Mouse (Mus musculus) heart, adult 18-20 months (tissue): ENCODE results near the gene Fbxw4. TPM values are rescaled to one million over a fixed set of nuclear protein-coding genes. Genes with fewer than 3 reads are reported as not detected.
"Not testable (repeated sequence)": the region's sequence is repeated elsewhere in the genome, so short reads cannot be mapped to it uniquely, and the experiment has no call there.

ENCODE experiments used
- DNase-seq, 2 experiments: peaks; one replicate each; pipeline ENCODE4 v3.0.0; 2021 to 2022; ENCODE audit warnings: mixed read lengths in 1 of 2
- total RNA-seq, 2 experiments: library from RNA; stranded (reverse); gene quantifications; 2 replicates each; pipeline ENCODE4 v1.2.3; 2021

Fbxw4 gene
- total RNA-seq, 2 experiments from 2014 or later: 26.9 to 31.0 TPM

DNA sequence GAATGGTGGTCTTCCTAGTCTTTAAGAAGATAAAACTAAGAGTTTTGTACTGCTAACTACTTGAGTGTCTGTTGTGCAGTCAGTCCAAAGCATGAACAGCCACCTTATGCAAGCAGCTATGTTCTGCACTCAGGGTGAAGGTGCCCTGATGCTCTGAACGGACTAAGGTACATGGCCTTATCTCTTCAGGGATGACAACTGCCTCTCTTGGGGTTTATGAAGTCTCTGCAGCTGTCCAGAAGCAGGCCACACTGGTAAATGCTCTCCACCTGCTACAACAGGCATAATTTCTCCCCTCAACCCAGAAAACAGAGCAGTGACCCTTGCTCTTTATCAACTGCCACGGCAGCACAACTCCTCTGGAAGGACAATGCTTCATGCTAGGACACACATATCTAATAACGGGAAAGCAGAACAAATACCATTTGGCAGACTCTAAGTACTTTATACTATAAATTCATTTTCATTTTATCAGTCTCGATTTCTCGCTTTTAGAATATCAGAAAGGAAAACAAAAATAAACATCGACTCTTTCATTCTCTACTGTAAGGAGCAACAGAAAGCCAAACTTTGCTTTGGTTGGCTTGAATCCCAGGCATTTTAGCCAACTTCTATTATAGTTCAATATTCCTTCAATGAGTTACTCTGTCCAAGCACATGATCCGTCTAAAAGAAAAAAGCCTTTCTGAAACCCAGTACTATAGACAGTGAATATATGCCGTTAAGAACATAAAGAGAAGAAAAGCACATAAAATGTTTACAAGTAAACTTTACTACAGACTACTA is 3.1 kb downstream of the Fbxw4 start:
- peak in 1 of 2 experiments; percentile 15 for DNase-seq

DNA sequence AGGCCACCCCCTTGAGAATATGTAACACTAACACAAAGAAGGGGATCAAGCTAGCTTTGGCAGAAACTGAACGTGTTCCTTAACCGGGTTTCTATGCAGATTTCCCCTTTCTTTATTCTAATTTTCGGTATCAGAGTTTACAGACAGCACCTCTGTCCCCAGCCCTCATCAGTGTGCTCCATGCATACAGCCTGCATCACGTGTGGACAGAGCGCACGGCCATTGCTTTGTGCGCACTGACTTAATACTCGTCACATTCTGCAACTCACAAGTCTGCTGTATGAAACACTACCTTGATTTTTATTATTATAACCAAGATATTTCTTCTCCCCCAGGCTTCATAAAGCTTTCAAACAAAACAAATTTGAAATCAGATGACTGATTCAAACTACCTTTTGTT is 4.2 kb downstream of the Fbxw4 start:
- DNase-seq: no peak

DNA sequence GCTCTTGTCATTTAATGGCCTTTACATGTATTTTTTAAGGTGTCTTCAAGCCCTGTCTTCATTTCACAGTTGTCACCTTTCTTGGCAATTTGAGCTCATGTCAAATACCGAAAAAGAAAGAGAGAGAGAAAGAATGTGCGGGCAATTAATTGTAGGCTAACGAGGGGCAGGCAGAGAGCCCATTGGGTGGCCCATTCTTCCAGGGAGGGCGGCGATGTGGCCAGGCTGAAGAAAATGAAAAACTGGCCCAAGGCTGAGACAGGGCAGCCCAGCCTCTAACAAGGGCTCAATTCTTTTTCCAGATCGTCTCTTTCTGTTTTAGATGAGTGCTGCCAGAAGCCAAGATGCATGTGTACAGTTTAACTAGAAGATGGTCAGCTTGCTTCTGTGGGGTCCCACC is 6.1 kb downstream of the Fbxw4 start:
- no peak for DNase-seq

DNA sequence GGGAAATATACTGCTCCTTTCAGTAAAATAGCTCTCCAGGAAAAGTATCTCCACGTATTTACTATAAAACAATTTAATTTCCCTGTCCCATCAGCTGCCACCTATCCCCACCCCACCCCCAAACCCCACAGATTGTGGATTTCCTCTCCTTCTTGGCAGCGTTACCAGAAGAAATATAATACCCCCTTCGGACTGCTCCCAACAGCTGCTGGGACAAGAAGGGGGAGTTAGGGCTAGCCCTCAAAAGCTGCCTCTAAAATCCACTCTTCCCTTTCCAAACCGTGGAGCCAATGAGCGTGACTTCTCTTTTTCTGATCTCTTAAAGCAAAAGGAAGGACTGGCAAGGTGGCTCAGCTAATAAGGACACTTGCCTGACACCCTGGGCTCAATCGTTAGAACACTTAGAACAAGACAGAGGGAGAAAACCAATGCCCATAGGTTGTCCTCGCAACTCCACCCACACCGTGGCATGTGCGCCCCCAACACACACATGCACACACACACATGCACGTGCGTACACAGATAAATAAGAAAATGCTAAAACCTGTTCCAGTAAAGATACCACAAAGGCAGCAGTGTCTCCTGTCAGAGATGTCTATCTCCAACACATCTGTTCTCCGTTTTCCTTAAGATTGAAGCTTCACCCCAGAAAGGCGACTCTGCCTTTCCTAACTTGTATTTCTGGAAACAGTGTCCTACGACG is 7.7 kb downstream of the Fbxw4 start:
- DNase-seq: peak; percentile 32 to 44

DNA sequence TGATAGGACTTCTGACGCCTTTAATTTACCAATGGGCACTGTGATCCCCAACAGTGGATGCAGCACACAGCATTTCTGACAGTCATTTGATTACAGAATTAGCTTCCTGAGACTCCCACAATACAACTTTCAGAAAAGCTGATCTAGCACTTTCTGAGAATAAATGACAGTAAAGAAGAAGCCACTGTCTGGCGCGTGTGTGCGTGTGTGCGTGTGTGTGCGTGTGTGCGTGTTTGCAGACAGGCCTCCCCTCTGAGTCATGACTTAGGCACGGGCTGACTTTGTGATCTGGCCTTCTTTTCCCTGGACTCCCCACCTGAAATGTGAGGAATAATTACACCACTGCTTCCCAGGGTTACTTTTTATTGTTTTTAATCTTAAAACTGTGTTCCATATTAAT is 8.6 kb downstream of the Fbxw4 start:
- DNase-seq: no peak

DNA sequence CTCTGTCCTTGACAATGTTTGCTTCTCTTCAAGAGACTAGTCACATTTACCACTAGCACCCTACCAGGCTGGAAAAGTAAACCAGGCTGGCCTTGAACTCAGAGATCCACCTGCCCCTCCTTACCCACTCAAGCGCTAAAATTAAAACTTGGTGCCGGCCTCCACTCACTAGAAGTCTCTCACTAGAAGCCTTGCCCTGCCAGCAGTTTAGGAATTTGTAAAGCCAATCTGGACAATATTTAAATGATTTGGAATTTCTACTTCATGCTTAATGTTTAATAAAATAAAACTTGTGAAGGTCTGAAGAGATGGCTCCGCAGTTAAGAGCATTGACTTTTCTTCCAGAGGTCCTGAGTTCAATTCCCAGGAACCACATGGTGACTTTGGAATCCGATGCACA is 10.3 kb downstream of the Fbxw4 start:
- DNase-seq: no peak

DNA sequence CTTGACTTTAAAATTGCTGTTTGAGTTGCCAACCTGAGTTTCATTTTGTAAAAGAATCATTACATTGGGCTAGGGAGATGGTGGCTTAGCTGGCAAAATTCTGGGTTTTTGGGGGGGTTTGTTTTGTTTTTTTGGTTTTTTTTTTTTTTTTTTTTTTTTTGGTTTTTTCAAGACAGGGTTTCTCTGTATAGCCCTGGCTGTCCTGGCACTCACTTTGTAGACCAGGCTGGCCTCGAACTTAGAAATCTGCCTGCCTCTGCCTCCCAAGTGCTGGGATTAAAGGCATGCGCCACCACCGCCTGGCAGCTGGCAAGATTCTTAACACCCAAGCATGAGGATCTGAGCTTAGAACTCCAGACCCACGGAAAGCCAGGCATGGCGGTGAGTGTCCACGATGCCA is 11.6 kb downstream of the Fbxw4 start:
- DNase-seq: not testable (repeated sequence)

DNA sequence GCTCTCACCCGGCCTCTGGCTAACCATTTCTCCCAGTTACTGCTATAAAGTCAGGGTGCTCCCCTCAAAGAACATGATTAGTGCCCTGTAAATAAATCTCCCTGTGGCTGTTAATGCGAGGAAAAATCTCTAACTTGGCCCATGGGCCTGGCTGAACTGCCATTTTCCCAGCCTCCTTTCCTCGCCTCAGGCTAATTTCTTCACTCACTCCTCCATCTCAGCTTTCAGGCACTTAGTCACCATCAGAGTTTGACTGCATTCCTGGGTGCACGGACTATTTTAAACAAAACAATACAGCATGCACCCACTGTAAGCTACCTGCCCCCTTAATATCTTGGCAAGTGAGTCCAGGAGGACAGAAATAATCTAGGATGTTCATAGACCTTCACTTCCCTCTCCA is 13.2 kb downstream of the Fbxw4 start:
- DNase-seq: no peak

DNA sequence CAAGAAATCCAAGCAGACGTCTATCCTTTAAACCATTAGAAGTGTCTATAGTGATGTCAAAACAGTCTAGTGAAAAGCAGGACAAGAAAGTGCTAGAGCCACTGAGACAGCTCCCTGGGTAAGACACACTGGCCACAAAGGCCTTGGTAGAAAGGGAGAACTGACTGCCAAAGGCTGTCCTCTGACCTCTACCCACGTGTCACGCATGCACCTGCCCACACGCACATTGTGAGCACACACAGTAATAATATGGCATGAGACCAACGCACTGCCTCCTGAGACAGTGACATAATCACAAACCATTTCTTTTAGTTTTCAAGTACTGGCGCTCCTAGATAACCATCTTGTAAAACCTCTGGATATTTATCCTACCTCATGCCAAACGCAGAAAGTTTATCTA is 19.4 kb downstream of the Fbxw4 start:
- no peak for DNase-seq

DNA sequence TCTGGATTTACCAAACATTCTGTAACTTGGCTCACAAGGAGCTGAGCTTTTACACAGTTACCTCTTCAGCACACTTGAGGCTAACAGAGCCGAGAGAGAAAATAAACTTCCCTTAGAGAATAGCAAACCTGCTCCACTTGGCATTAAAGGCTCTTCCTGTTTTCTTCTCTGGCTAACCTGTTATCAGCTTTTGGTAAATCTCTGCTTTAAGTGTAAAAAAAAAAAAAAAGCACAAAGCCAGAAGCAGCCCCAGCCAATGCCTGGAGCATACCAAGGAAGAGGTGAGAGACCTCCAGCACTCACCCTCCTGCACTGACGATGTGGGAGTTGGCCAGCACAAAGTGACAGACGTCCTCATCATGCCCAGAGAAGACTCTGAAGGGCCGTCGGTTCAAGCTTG is 24.2 kb downstream of the Fbxw4 start:
- DNase-seq: no peak

DNA sequence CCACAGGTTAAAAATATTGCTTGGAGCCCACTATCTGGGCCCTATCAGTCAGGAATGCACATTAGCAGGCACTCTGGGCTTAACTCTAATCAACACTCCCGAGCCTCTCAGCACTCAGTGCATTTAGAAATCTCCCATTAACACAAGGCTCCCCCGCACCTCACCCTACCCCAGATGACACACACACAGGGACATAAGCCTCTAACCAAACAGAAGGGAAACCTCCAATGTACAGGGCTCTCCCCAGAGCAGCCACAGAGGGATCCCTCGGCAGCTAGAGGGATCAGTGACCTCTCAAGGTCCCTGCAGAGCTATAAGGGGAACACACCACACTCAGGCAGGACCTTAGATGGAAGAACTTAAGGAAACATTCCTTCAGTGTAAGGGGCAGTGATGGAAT is 28.5 kb downstream of the Fbxw4 start:
- DNase-seq: no peak

DNA sequence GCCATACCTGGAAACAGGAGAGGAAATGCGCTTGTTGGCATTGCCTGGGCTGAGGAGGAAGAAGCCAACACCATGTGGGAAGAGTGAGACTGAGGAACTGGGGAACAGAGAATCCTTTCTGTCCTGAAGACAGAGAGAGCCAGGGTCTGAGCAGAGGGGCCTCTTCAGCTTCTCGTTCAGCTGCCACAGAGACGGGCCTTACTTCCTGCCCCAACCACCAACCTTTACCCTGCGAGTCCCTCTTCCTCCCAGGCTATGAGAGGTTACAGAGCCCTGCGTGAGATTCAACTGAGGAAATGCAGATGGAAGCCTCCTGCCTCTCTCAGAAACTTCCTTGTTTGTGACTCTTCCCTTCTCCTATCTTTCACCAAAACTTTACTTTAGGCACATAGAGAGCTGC is 29.2 kb downstream of the Fbxw4 start:
- DNase-seq: no peak

DNA sequence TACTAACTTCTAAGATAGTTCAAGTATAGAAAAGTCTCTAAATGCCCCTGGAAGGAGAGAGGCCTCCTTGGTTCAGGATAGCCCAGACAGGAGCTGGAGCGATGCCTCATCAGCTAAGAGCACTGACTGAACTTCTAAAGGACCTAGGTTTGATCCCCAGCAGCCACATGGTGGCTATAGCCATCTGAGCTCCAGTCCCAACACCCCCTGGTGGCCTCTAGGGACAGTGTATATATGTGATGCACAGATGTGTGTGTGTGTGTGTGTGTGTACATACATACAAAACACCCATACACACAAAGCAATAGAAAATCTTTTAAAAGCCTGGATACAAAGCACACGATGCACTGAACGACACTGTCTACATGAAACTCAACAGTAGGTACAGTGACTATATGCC is 30.9 kb downstream of the Fbxw4 start:
- no peak for DNase-seq

DNA sequence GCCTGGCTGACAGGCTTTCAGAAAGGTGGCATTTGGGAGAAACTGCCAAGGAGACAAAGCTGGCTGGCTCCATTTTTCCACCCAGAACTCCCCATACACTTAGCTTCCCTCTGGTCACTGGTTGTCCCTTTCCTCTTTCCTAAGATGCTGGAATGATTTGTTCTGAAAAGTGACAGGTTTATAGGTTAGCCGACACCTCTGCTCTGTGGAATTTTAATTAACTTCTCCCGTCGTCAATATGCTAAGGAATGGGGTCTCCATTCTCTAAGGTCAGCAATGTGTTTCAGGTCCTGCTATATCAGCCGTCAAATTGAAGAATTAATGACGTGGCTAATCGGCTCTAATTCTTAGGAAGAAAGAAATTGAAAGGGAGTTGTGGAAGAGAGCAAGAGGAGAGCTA is 31.5 kb downstream of the Fbxw4 start:
- no peak for DNase-seq

DNA sequence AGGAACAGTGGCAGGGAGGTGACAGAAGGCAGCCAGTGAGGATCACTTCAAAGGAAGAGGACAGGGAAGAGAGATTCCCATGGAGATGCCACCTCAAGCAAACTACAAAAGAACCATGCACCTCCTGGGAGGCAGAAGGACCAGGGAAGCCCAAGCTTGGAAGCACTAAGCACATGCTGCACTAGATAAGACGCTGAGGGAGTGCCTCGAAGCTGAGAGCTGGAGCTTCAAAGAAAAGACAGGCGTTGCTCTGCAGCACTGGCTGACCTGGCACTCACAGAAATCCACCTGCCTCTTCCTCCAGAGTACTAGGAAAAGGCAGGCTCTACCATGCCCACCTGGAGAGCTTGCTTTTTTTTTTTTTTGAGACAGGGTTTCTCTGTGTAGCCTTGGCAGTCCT is 33.1 kb downstream of the Fbxw4 start:
- DNase-seq: no peak

DNA sequence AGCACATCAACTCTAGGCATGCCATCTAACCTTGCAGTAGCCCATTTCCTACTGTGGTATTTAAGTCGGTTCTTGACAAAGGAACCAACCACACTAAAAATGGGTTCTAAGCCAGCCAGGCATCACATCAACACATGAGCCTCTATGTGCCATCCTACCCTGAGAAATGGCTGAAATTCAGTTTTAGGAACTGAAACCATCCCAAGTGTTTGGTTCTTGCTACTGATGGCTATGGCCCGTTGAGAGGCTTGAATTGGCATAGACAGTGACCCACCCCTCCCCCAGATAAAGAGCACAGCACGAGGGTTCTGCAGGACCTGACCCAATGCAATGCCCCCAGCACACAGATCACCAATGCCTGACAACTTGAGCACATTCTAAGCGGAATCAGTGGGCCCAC is 36.4 kb downstream of the Fbxw4 start:
- DNase-seq: no peak

DNA sequence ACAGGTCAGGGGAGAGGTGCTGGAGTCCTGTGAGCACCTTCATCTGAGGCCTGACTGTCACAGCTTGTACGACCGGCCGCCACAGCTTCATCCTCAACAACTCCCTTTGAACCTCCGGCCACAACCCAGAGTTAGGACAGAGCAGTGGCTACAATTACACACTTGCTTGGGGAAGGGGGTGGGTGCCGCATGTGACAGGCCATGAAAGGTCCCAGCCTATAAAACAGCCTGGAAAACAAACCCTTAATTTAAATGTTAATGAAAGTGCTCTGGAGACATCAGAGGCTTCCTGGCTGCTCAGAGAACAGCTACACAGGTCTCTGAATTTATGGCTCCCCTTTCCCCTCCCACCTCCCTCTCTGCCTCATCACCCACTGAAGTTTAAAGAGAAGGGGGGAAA is 38.0 kb downstream of the Fbxw4 start:
- DNase-seq: no peak

DNA sequence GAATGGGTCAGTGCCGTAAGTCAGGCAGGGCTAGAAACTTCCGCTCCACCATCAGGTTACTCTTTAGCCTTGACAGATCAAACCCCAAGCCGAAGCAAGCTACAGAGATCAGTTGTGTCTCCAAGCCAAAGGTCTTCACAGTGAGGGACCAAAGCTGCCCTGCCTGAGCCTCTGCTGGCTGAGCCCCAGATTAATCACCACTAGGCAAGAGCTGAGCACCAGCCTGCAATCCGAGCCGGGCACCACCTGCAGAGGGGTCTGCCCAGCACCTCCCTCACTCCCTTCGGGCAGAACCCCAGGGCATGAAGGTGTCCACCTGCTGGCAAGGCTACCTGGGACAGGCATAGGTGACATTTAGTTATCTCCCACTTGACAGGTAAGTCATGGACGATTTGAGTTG is 39.1 kb downstream of the Fbxw4 start:
- DNase-seq: no peak

DNA sequence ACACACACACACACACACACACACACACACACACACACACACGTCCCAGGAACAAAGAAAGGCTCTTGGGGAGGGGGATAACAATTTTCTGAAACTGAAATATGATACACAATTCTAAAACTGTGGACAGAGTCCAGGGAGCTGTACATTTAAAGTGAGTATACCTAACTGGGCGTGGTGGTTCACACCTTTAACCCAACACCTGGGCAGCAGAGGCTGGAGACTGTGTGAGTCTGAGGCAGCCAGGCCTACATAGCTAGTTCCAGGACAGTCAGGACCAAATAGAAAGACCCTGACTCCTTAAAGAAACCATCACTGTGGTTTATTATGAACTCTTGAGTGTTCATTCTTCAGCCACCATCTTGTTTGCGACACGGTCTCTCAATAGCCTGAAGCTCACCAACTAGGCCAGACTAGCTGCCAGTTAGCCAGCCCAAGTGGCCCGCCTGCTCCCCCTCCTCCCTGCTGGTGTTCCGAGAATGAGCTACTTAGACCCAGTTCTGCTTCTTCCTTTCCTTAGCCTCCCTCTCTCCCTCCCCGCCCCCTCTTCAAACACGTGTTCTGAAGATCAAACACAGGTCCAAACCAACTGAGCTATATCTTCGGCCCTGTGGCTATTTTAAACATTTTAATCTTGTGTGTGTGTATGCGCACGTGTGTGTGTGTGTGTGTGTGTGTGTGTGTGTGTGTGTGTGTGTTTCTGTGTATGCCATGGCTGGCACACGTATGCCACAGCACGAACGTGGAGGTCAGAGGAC is 40.2 kb downstream of the Fbxw4 start:
- no peak for DNase-seq

DNA sequence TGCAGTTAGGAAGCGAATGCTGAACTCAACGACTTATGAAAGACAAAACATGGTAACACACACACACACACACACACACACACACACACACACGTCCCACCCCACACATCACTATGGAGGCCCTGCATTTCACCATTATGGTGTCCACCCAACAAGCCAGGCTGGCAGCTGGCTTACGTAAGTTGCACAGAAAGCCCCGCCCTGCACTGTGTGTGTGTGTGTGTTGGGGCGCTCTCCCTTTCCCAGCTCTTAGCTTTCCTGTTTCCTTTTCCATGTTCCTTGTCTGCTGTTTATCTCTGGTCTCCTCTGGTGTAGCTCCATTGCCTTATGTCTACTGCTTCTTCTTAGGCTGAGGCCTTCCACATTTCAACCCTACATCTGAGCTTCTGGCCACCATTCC is 41.9 kb downstream of the Fbxw4 start:
- no peak for DNase-seq

DNA sequence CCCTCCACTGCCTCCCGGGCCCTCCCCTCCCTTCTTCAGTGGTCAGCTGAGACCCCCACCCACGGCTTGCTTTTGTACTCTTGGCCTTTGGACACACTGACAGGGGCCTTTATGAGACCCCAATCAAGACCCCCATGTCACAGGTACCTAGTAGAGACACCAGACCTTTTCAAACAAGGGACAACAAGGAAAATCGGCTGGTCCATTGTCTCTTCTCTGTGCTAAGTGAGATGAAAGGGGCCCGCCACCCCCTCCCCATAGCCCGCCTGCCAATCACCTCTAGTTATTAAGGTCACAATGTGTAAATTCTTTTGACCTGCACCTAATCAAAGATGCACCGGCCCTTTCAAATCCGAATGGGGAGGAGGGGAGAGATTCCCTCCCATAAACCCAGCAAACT is 43.4 kb downstream of the Fbxw4 start:
- DNase-seq: no peak

DNA sequence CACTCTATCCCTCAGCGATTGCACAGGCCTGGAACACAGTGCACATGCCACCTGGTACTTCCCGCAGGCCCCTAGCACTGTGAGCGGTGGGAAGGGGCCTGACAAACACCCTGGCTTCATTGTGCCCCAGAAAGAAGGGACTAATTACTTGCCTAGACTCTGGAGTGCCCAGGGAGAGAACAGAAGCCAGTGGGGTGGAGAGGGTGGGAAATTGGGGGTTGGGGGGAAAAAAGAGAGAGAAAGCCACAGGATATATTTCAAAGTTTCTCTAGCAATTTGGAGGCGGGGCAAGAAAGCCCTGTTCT is 43.9 kb downstream of the Fbxw4 start:
- no peak for DNase-seq

DNA sequence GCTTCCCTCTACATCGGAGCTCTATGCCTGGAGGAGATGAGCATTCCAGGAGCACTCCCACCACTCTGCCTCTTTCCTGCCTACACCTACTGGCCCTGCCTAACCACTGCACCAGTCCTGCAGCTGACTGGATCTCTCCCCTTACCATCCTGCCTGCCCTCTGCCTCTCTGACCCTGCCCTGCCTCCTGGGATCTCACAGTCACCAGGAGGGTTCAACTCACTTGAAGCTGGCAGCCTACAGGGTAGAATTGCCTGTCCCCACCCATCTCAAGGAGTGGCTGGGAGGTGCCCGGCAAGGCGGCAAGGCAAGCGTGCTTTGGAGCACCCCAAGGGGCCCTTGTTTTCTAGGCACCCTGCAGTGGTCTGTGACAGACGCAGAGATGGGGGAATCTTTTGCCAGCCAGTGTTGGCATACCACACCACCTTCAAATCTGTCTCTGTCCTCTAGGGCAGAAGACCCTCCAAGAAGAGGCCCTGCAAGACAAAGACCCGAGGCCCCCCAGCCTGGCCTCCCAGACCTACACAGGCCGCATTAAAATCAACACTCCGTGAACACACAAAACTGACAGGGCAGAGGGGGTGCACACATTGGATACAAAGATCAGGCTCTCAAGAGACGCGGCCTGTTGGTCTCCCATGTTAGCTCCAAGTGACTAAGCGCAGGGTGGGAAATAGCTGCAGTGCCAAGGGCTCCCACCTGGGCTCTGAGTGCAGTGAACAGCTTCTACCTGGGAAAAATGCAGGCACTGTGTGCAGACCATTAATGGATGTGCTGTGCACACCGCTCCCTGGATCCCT is 44.5 kb downstream of the Fbxw4 start:
- DNase-seq: no peak
